Mouse (Mus musculus) T-helper 17 cell (primary cell): ENCODE measurements at regions not wholly inside any gene's neighbourhood (a gene's known extent, or its start where the extent isn't known, plus 50 kb on each side); places are given as distances from the start of the nearest gene placed in this dataset.

Experiments
- in situ Hi-C, 2 experiments: fragments of 300-600 bp; cut with MboI, MseI; formaldehyde crosslinking; loops; 1 replicate in 1 of 2; 2 replicates in 1 of 2; pipeline ENCODE4 v1.15.1; 2025; ENCODE audit warnings: high pct_unique_total_duplicates in 2 of 2

- in situ Hi-C loops, result no loop called here
Observed at GRCm38 (mm10) chr4:40537859-40538258, 65.9 kb downstream of the Tmem215 start.

- in situ Hi-C loops, result no loop called here
Observed at GRCm38 (mm10) chr4:40543085-40544048, 71.4 kb downstream of the Tmem215 start.

GRCm38 (mm10) chr4:40544056-40544455, 72.1 kb downstream of the Tmem215 start:
- in situ Hi-C loops, result no loop called here

- in situ Hi-C loops, result no loop called here
Observed at GRCm38 (mm10) chr4:40544806-40545205, 72.8 kb downstream of the Tmem215 start.

- in situ Hi-C loops, result no loop called here
Observed at GRCm38 (mm10) chr4:40545700-40546099, 73.7 kb downstream of the Tmem215 start.

GRCm38 (mm10) chr4:40559824-40560223, 87.8 kb downstream of the Tmem215 start:
- in situ Hi-C loops, result no loop called here

- in situ Hi-C loops, result loop anchor here in 1 of 2 experiments (5.0 kb wide), 1 partner anchor 101 kb away; the partner anchor contains the start of gene Tmem215
Observed at GRCm38 (mm10) chr4:40573300-40573699, 101.3 kb downstream of the Tmem215 start.

- in situ Hi-C loops, result no loop called here
Observed at GRCm38 (mm10) chr4:40575951-40576350, 104.0 kb downstream of the Tmem215 start.

- in situ Hi-C loops, result loop anchor here in 1 of 2 experiments (5.0 kb wide), 1 partner anchor 53 kb away; no protein-coding TSS in a partner anchor
Observed at GRCm38 (mm10) chr4:40584436-40584835, 112.5 kb downstream of the Tmem215 start.

- in situ Hi-C loops, result loop anchor here in 1 of 2 experiments (5.0 kb wide), 1 partner anchor 52 kb away; no protein-coding TSS in a partner anchor
Observed at GRCm38 (mm10) chr4:40584940-40585571, 113.1 kb downstream of the Tmem215 start.

GRCm38 (mm10) chr4:40586045-40586444, 114.1 kb downstream of the Tmem215 start:
- in situ Hi-C loops, result no loop called here

GRCm38 (mm10) chr4:40587254-40587653, 115.3 kb downstream of the Tmem215 start:
- in situ Hi-C loops, result no loop called here

- in situ Hi-C loops, result no loop called here
Observed at GRCm38 (mm10) chr4:40593806-40594205, 109.2 kb downstream of the Aptx start.

GRCm38 (mm10) chr4:40625024-40625423, 78.0 kb downstream of the Aptx start:
- in situ Hi-C loops, result no loop called here

GRCm38 (mm10) chr4:40625911-40626310, 77.1 kb downstream of the Aptx start:
- in situ Hi-C loops, result no loop called here
